Comparison of ENCODE assay signal across 27 mouse cellular contexts in the genomic region with DNA sequence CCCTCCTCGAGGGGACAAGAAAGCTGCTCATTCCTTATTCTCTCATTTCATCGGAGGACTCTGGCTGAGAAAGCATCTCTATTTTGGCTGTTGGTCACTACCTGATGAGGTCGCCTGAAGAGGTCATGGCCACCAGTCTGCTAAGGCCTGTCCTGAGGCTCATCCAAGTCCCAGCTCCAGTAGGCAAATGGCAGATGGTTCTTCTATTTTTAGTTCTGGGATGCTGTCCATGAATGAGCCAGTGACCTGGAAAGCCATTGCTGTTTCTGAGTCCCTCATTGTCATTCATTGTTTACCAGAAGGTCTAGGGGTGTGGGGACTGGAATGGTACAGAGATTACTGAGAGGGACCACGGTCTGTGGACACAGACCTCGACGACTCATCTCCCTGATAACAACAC.
DNase-seq lines count a peak whose midpoint lies in the region; ATAC-seq lines count a peak whose summit lies in the region.
"Had no signal": no experiment of that assay in that cellular context is flagged by ENCODE, and none has a peak within 500 bp of the region (broad histone marks: within the 10 kb centered on the region; RNA-seq: fewer than 3 reads in every experiment).

No protein-coding gene starts in this region.

- no peaks in the 10 kb centered on the region for H3K27me3 ChIP-seq in heart, embryonic 12.5 days (replicated peaks)
- H3K27me3 ChIP-seq in intestine, embryonic 16.5 days (replicated peaks; ENCODE audit: control insufficient read depth, insufficient read depth, low read length): no peaks in the 10 kb centered on the region
- H3K27me3 ChIP-seq in forebrain, embryonic 15.5 days: no peaks in the 10 kb centered on the region
- H3K27me3 ChIP-seq: embryonic facial prominence, embryonic 13.5 days; heart, embryonic 13.5 days; hindbrain, embryonic 13.5 days; liver, embryonic 15.5 days; lung, embryonic 15.5 days; megakaryocyte, embryonic 14.5 days; midbrain, embryonic 13.5 days had no signal

- no peak overlapping the region for H3K4me3 ChIP-seq in heart, embryonic 12.5 days
- no peak overlapping the region for H3K4me3 ChIP-seq in intestine, embryonic 16.5 days (ENCODE audit: low read length)
- no peak overlapping the region for H3K4me3 ChIP-seq in forebrain, embryonic 15.5 days
- H3K4me3 ChIP-seq: embryonic facial prominence, embryonic 13.5 days; heart, embryonic 13.5 days; hindbrain, embryonic 13.5 days; limb, embryonic 10.5 days; liver, embryonic 15.5 days; lung, embryonic 15.5 days; megakaryocyte, embryonic 14.5 days; midbrain, embryonic 13.5 days had no signal

- no peaks in the 10 kb centered on the region for H3K4me1 ChIP-seq in heart, embryonic 12.5 days (replicated peaks)
- H3K4me1 ChIP-seq in intestine, embryonic 16.5 days (ENCODE audit: control insufficient read depth, insufficient read depth, low read length): no peaks in the 10 kb centered on the region
- H3K4me1 ChIP-seq in forebrain, embryonic 15.5 days: no peaks in the 10 kb centered on the region
- H3K4me1 ChIP-seq: embryonic facial prominence, embryonic 13.5 days; heart, embryonic 13.5 days; hindbrain, embryonic 13.5 days; limb, embryonic 10.5 days; liver, embryonic 15.5 days; lung, embryonic 15.5 days; megakaryocyte, embryonic 14.5 days; midbrain, embryonic 13.5 days had no signal

- DNase-seq in heart, adult 18-20 months: peak; percentile 16 to 44
- peak; percentile 77 for DNase-seq in cerebellum, adult 11 months
- peak; percentile 92 for DNase-seq in cerebellum, adult 9-11 months
- DNase-seq in retina, embryonic 14.5 days (ENCODE audit: low spot score): peak; percentile 64
- no peak for DNase-seq in ovary, postnatal 10 days (ENCODE audit: low spot score)
- DNase-seq: gastrocnemius, postnatal 36 days; kidney, adult 18-20 months; kidney, postnatal 10 days; liver; lung, postnatal 36 days; right cerebral cortex, adult 18-20 months; right cerebral cortex, postnatal 4 days; thymus, adult 18-20 months; thymus, postnatal 36 days had no signal

- no peak overlapping the region for H3K27ac ChIP-seq in heart, embryonic 12.5 days (ENCODE audit: poor library complexity, severe bottlenecking)
- H3K27ac ChIP-seq in intestine, embryonic 16.5 days (ENCODE audit: low read length): no peak overlapping the region
- H3K27ac ChIP-seq in forebrain, embryonic 15.5 days (replicated peaks): no peak overlapping the region
- H3K27ac ChIP-seq: embryonic facial prominence, embryonic 13.5 days; heart, embryonic 13.5 days; hindbrain, embryonic 13.5 days; limb, embryonic 10.5 days; liver, embryonic 15.5 days; lung, embryonic 15.5 days; midbrain, embryonic 13.5 days had no signal

- 75% methylated on average over 6 of the region's 6 CpGs for WGBS in heart, embryonic 12.5 days
- WGBS in intestine, embryonic 16.5 days: 77% methylated on average over 6 of the region's 6 CpGs
- 82% methylated on average over 6 of the region's 6 CpGs for WGBS in forebrain, embryonic 15.5 days

- no peak for ATAC-seq in heart, embryonic 12.5 days (ENCODE audit: insufficient number of reproducible peaks, low FRiP score)
- no peak for ATAC-seq in intestine, embryonic 16.5 days
- ATAC-seq in forebrain, embryonic 15.5 days (replicated peaks): no peak
- ATAC-seq: CD4-positive, CD25-positive, alpha-beta regulatory T cell, adult 4 months; midbrain, embryonic 13.5 days; Patski had no signal

- no peaks in the 10 kb centered on the region for H3K9me3 ChIP-seq in heart, embryonic 12.5 days (replicated peaks)
- H3K9me3 ChIP-seq in intestine, embryonic 16.5 days (ENCODE audit: control insufficient read depth, low read length): no peaks in the 10 kb centered on the region
- H3K9me3 ChIP-seq in forebrain, embryonic 15.5 days: no peaks in the 10 kb centered on the region
- H3K9me3 ChIP-seq: embryonic facial prominence, embryonic 13.5 days; heart, embryonic 13.5 days; hindbrain, embryonic 13.5 days; limb, embryonic 10.5 days; liver, embryonic 15.5 days; lung, embryonic 15.5 days; megakaryocyte, embryonic 14.5 days; midbrain, embryonic 13.5 days had no signal

- H3K36me3 ChIP-seq in heart, embryonic 12.5 days: no peaks in the 10 kb centered on the region
- H3K36me3 ChIP-seq in intestine, embryonic 16.5 days (ENCODE audit: control insufficient read depth, insufficient read depth, low read length): no peaks in the 10 kb centered on the region
- no peaks in the 10 kb centered on the region for H3K36me3 ChIP-seq in forebrain, embryonic 15.5 days
- H3K36me3 ChIP-seq: embryonic facial prominence, embryonic 13.5 days; heart, embryonic 13.5 days; hindbrain, embryonic 13.5 days; limb, embryonic 10.5 days; liver, embryonic 15.5 days; lung, embryonic 15.5 days; midbrain, embryonic 13.5 days had no signal

- H3K4me2 ChIP-seq in heart, embryonic 12.5 days: no peak overlapping the region
- no peak overlapping the region for H3K4me2 ChIP-seq in intestine, embryonic 16.5 days (ENCODE audit: low read depth, low read length)
- no peak overlapping the region for H3K4me2 ChIP-seq in forebrain, embryonic 15.5 days (replicated peaks)
- H3K4me2 ChIP-seq: embryonic facial prominence, embryonic 13.5 days; heart, embryonic 13.5 days; hindbrain, embryonic 13.5 days; liver, embryonic 15.5 days; lung, embryonic 15.5 days; midbrain, embryonic 13.5 days had no signal

- H3K9ac ChIP-seq in heart, embryonic 12.5 days: no peak overlapping the region
- no peak overlapping the region for H3K9ac ChIP-seq in intestine, embryonic 16.5 days (ENCODE audit: low read depth, low read length)
- no peak overlapping the region for H3K9ac ChIP-seq in forebrain, embryonic 15.5 days (replicated peaks)
- H3K9ac ChIP-seq: embryonic facial prominence, embryonic 13.5 days; heart, embryonic 13.5 days; hindbrain, embryonic 13.5 days; liver, embryonic 15.5 days; lung, embryonic 15.5 days; midbrain, embryonic 13.5 days had no signal
